Mouse (Mus musculus) neural tube, embryonic 11.5 days (tissue): ENCODE results near the gene Ints2. TPM values are rescaled to one million over a fixed set of nuclear protein-coding genes. Genes with fewer than 3 reads are reported as not detected.
A peak's percentile ranks its signal among the peaks of the same experiment; 100 is the strongest.
"Not testable (repeated sequence)": the region's sequence is repeated elsewhere in the genome, so short reads cannot be mapped to it uniquely, and the experiment has no call there.

Experiments used
- ATAC-seq: fragments of 200-750 bp; cut with Nextera tagmentation; 2 replicates; pipeline ENCODE4 v1.8.0; 2017; ENCODE audit warnings: moderate number of reproducible peaks, mild to moderate bottlenecking, moderate TSS enrichment, moderate library complexity; ENCODE audit not compliant: insufficient read depth, low FRiP score, low TSS enrichment
- DNase-seq: peaks from one replicate; pipeline ENCODE4 v3.0.0-alpha.2; 2015; ENCODE audit warnings: low spot score
- H3K27ac ChIP-seq: fragments of 300-500 bp; sonication (generic); 2 replicates; pipeline ENCODE4 v1.5.1; 2014; ENCODE audit warnings: low read depth, mild to moderate bottlenecking, low read length
- H3K27me3 ChIP-seq: fragments of 300-500 bp; sonication (generic); 2 replicates; pipeline ENCODE4 v1.6.1; 2014; ENCODE audit warnings: mild to moderate bottlenecking, low read length, mixed read lengths; ENCODE audit not compliant: control insufficient read depth, insufficient read depth
- H3K36me3 ChIP-seq: fragments of 300-500 bp; sonication (generic); 2 replicates; pipeline ENCODE4 v1.6.1; 2014; ENCODE audit warnings: mild to moderate bottlenecking, low read length, moderate library complexity, mixed read lengths; ENCODE audit not compliant: control insufficient read depth, insufficient read depth
- H3K4me1 ChIP-seq: fragments of 300-500 bp; sonication (generic); 2 replicates; pipeline ENCODE4 v1.6.1; 2014; ENCODE audit warnings: low read length, mixed read lengths; ENCODE audit not compliant: control insufficient read depth, insufficient read depth
- H3K4me2 ChIP-seq: fragments of 300-500 bp; sonication (generic); 2 replicates; pipeline ENCODE4 v1.6.1; 2014; ENCODE audit warnings: low read depth, mild to moderate bottlenecking, moderate library complexity
- H3K4me3 ChIP-seq: fragments of 300-500 bp; sonication (generic); 2 replicates; pipeline ENCODE4 v1.5.1; 2014; ENCODE audit warnings: low read depth, low read length
- H3K9ac ChIP-seq: fragments of 300-500 bp; sonication (generic); 2 replicates; pipeline ENCODE4 v1.6.1; 2014; ENCODE audit warnings: mild to moderate bottlenecking, low read length
- H3K9me3 ChIP-seq: fragments of 300-500 bp; sonication (generic); 2 replicates; pipeline ENCODE4 v1.6.1; 2016; ENCODE audit warnings: low read length; ENCODE audit not compliant: control insufficient read depth
- WGBS: fragments of 180-500 bp; shearing (Covaris S2); extraction: QIAGEN DNeasy Blood & Tissue Kit; methylation state at CpG from one replicate; pipeline ENCODE4 v1.1.7; 2014; 5-methylcytosine and 5-hydroxymethylcytosine counted together
- polyA plus RNA-seq: library from polyadenylated mRNA; unstranded; fragments of >200 nt; fragmentation: Nextera tagmentation; extraction: Ambion mirVana; gene quantifications from 2 replicates; pipeline ENCODE4 v1.2.1, GENCODE M21; 2014

Ints2 gene
- polyA plus RNA-seq, 1 experiment from 2014 or later: 52.2 TPM

DNA sequence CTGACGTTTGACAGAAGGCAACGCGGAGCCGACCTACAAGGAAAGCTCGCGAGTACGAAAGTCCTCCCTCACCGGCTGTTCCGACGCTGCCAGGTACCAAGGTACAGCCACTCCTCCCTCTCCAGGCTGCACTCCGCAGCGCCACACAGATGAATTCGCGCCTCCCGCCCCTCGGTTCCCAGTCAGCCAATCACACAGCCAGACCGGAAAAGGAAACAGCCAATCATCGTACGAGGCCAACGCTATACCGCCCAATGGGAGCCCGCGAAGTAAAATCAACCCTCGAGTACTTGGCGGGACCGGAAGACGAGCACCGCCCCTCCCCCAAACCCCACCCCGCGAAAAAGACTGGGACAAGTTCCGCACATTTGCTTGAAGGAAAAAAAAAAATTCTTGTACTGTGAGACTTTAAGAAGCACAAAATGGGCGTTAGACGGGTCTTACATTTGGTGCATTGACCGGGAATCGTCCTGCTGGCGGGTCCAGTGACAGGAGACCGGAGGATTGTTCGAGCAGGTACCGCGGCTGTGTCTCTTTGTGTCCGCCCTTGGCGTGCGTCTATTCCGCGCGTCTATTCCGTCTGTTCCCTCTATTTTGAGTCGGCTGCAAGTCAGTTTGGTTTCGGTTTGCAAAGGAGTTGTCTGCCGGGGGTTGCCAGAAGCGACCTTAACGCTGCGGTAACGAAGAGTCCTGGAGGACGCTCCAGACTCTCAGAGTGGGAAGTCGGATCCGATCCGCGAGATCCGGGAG is 56.2 kb downstream of the Ints2 start, which contains the start of gene Brip1:
Brip1 (minus strand) TSS at position 157 of the 750 bp plus-strand sequence.
- peak within 1 kb of the TSS; percentile 66 for H3K4me2 ChIP-seq
- DNase-seq (peak; percentile 96), ATAC-seq (peak; percentile 99)
- H3K9me3 ChIP-seq: no peaks in the 10 kb centered on the region
- H3K27ac ChIP-seq: peak within 1 kb of the TSS; percentile 42; the same call in 1 of the 2 replicates
- no peaks in the 10 kb centered on the region for H3K27me3 ChIP-seq
- 0 out of 2 replicates have a peak, but pooled peaks cover 2% of the 10 kb centered on the region for H3K4me1 ChIP-seq
- under 1% methylated on average over 60 of the region's 60 CpGs for WGBS
- peak within 1 kb of the TSS; percentile 74 for H3K4me3 ChIP-seq
- peak within 1 kb of the TSS; percentile 88 for H3K9ac ChIP-seq
- H3K36me3 ChIP-seq: peaks cover 21% of the 10 kb centered on the region

DNA sequence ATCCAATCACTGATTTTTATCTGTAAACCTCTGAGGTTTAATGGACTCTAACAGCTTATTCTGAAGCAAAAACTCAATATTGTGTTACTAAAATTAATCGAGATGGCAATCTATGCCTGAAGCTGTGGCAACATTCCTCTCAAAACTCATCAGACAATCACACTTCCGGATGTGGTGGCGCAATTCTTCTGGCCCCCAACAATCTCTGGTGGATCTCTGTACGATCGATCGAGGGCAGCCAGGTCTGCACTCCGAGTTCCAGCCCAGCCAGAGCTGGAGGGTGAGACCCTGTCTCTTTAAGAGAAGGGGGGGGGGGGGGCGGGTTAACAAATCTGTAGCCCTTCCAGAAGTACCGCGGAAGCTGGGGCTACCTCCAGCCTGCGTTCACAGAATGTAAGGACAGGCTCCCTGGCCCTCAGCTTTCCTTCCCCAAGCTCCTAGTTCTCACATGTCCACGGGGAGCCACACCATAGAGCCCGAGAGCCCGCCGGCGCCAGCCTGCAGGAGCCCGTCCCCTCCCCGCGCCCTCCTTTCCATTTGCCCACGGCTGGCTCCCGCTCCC is 56.8 kb downstream of the Ints2 start:
- DNase-seq: no peak

DNA sequence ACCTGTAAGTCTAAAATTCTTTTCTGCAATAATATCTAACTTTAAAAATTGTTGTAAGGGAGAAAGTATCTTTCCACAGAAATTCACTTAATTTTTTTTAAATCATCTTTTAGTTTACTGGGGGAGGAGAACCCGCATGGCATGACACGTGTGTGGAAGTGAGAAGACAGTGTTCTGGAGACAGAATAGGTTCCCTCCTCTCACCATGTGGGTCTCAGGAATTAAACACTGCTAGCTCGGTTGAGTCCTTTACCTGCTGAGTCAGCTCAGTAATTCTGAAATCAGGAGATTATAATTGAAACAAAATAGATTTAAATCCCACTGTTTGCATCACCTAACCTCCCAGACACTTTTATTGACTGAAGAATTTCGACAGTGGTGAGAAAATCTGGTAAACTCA is 57.6 kb downstream of the Ints2 start:
- Histone ChIP-seq H3K4me3 (no peak overlapping the region), H3K9me3 (no peaks in the 10 kb centered on the region), H3K36me3 (peaks cover 11% of the 10 kb centered on the region), H3K4me2 (peak overlapping the region; percentile 66), H3K4me1 (0 out of 2 replicates have a peak, but pooled peaks cover 2% of the 10 kb centered on the region), H3K27ac (no peak overlapping the region), H3K27me3 (no peaks in the 10 kb centered on the region), H3K9ac (no peak overlapping the region)
- 68% methylated on average over 4 of the region's 4 CpGs for WGBS
- no peak for ATAC-seq
- no peak for DNase-seq

More for the DNA sequence above, 56.8 kb downstream of the Ints2 start:
- WGBS: 1% methylated on average over 21 of the region's 21 CpGs
- Histone ChIP-seq H3K9ac (peak overlapping the region; percentile 58), H3K9me3 (no peaks in the 10 kb centered on the region), H3K27ac (no peak overlapping the region), H3K4me1 (0 out of 2 replicates have a peak, but pooled peaks cover 2% of the 10 kb centered on the region), H3K4me2 (peak overlapping the region; percentile 66), H3K4me3 (peak overlapping the region; percentile 74), H3K36me3 (peaks cover 19% of the 10 kb centered on the region), H3K27me3 (no peaks in the 10 kb centered on the region)
- peak; percentile 82 for ATAC-seq

DNA sequence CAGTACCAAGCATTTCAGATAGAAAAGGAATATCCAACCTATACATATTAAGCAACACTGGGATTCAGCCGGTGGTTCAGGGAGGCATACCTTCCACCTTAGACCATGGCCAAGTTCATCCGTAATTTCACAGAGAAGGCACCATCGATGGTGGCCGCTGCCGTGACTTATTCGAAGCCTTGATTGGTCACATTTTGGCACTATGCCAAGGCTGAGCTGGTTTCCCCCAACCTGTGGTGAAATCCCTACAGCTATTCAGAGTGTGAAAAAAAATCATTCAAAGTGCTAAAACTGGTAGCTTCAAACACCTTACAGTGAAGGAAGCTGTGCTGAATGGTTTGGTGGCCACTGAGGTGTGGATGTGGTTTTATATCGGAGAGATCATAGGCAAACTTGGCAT is 72.2 kb downstream of the Ints2 start:
- not testable (repeated sequence) for H3K9ac ChIP-seq, H3K27ac ChIP-seq, DNase-seq, H3K27me3 ChIP-seq, H3K36me3 ChIP-seq, H3K9me3 ChIP-seq, H3K4me1 ChIP-seq, ATAC-seq, H3K4me3 ChIP-seq, H3K4me2 ChIP-seq
- 93% methylated on average over 7 of the region's 7 CpGs for WGBS

DNA sequence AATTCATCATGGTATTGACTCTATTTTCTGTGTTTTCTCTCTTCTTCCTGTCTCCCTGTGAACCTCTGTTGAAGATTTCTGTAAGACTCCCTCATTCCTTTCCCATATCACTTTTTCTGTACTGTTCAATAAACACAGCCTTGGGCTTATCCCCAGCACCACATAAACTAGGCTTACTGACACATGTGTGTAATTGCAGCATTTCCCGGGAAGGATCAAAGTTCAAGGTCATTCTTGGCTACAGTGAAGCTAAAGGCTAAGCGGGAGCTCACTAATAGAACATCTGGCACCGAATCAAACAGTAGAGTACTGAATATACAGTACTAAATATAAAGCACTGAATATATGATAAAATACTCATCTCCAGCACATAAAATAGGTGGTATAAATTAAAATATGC is 81.5 kb downstream of the Ints2 start:
- WGBS: 91% methylated on average over 3 of the region's 3 CpGs
- no peak overlapping the region for H3K4me2 ChIP-seq
- no peak overlapping the region for H3K4me3 ChIP-seq
- no peak for DNase-seq
- no peaks in the 10 kb centered on the region for H3K27me3 ChIP-seq
- ATAC-seq: no peak
- H3K9ac ChIP-seq: no peak overlapping the region
- H3K36me3 ChIP-seq: no peaks in the 10 kb centered on the region
- no peak overlapping the region for H3K27ac ChIP-seq
- H3K4me1 ChIP-seq: no peaks in the 10 kb centered on the region
- no peaks in the 10 kb centered on the region for H3K9me3 ChIP-seq

DNA sequence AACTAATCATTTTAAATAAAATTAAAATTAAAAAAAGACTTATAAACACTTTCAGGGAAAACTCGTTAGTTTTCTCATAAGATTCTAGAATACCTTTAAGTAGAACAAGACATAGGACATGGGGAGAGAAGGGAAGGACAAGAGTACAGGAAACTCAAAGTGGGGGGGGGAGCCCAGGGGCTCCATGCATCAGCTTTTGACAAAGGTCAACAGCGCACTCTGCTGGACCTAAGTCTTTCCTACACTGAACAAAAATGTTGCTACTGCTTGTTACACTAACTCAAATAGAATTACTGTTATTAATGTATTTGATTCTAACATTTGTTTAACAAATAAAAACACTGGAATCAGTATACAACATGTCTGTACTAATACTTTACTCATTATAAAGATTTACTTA is 83.2 kb downstream of the Ints2 start:
- DNase-seq: peak; percentile 61
- H3K9ac ChIP-seq: no peak overlapping the region
- no peaks in the 10 kb centered on the region for H3K27me3 ChIP-seq
- WGBS: 65% methylated on average over 2 of the region's 2 CpGs
- no peak overlapping the region for H3K4me3 ChIP-seq
- H3K4me1 ChIP-seq: no peaks in the 10 kb centered on the region
- no peaks in the 10 kb centered on the region for H3K9me3 ChIP-seq
- no peak overlapping the region for H3K27ac ChIP-seq
- no peaks in the 10 kb centered on the region for H3K36me3 ChIP-seq
- no peak for ATAC-seq
- no peak overlapping the region for H3K4me2 ChIP-seq

DNA sequence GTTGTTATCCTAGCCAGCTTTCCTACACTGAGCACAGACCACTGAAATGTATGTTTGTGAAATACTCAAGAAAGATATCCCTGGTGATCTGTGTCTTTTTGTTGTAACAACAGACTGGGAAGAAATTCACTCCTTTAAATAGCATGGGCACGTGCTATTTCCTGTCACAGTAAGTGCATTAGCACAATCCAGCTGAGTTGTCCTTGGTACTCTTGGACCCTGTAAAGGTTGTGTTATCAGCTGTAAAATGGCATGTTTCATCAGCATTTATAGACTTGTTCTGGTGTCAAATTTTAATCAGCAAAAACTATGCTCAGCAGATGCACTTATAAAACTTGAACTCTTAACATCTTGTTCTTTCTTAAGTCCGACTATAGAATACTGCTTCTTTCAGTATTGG is 86.6 kb downstream of the Ints2 start:
- Histone ChIP-seq H3K4me1 (no peaks in the 10 kb centered on the region), H3K9me3 (no peaks in the 10 kb centered on the region), H3K9ac (no peak overlapping the region), H3K27ac (no peak overlapping the region), H3K27me3 (no peaks in the 10 kb centered on the region), H3K4me3 (no peak overlapping the region), H3K4me2 (no peak overlapping the region), H3K36me3 (no peaks in the 10 kb centered on the region)
- no peak for ATAC-seq
- DNase-seq: no peak
- 93% methylated on average over 2 of the region's 2 CpGs for WGBS
